Mouse (Mus musculus): ENCODE results near the gene Nrg3.

- TF ChIP-seq POLR2A (IDR thresholded peaks at IDR 0.05; ENCODE audit: borderline replicate concordance, extremely low read depth, low read depth, low read length), result no peak
- no peak for TF ChIP-seq CTCF (IDR thresholded peaks at IDR 0.05; ENCODE audit: insufficient read depth, low read length)
Observed at GRCm38 (mm10) chr14:38576796-38577195, 896.1 kb downstream of the Nrg3 start.
